18 mouse cellular contexts compared by ENCODE assay signal in the genomic region with DNA sequence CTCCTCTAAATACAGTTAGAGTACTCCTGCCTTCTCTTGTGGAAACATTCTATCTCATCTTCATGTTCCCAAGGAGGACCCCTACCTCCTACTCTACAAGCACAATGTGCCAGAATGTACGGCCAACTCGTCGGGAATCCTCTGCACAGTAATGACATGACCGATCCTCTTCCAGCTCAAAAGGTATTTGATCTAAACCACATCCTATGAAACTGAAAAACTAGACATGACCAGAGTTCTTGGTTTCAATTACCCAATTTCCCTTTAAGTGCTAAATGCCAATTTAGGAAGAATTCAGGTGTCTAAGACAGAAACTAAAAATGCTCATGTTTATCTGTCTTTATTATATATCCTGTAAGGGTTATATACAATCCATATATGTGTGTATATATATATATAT.
"Had no signal": no experiment of that assay in that cellular context is flagged by ENCODE, and none has a peak within 500 bp of the region (broad histone marks: within the 10 kb centered on the region; RNA-seq: fewer than 3 reads in every experiment).

No protein-coding gene starts in this region.

- DNase-seq: liver, postnatal 0 days; lung, adult 2 months; lung, postnatal 14 days; lung, postnatal 4 days; right cerebral cortex, postnatal 14 days; thymus, adult 2 months; thymus, postnatal 25 days; thymus, postnatal 4 days had no signal

- ATAC-seq: liver, postnatal 0 days; lung, postnatal 0 days; midbrain, embryonic 13.5 days; midbrain, embryonic 16.5 days had no signal

- H3K4me1 ChIP-seq: lung, embryonic 15.5 days; neural tube, embryonic 12.5 days; stomach, embryonic 15.5 days had no signal

- H3K9me3 ChIP-seq: lung, embryonic 15.5 days; megakaryocyte, embryonic 14.5 days; midbrain, embryonic 13.5 days; neural tube, embryonic 12.5 days; stomach, embryonic 15.5 days had no signal

- H3K9ac ChIP-seq: liver, postnatal 0 days; lung, embryonic 15.5 days; midbrain, embryonic 13.5 days; neural tube, embryonic 12.5 days; stomach, embryonic 15.5 days had no signal

- H3K4me2 ChIP-seq: lung, embryonic 15.5 days; midbrain, embryonic 11.5 days; midbrain, embryonic 13.5 days; neural tube, embryonic 12.5 days; stomach, embryonic 15.5 days had no signal

- H3K4me3 ChIP-seq: lung, embryonic 15.5 days; megakaryocyte, embryonic 14.5 days; midbrain, embryonic 13.5 days; myocyte; neural tube, embryonic 12.5 days; stomach, embryonic 15.5 days had no signal

- H3K27ac ChIP-seq: lung, embryonic 15.5 days; neural tube, embryonic 12.5 days; stomach, embryonic 15.5 days; stomach, postnatal 0 days had no signal

- H3K27me3 ChIP-seq: lung, embryonic 15.5 days; megakaryocyte, embryonic 14.5 days; midbrain, embryonic 13.5 days; neural tube, embryonic 12.5 days; stomach, embryonic 15.5 days had no signal

- H3K36me3 ChIP-seq: lung, embryonic 15.5 days; stomach, embryonic 15.5 days had no signal
